Mouse (Mus musculus) lung, embryonic 15.5 days (tissue): ENCODE data around the gene Inf2. TPM values are rescaled to one million over a fixed set of nuclear protein-coding genes. Genes with fewer than 3 reads are reported as not detected.

ENCODE experiments used
- ATAC-seq: fragments of 200-750 bp; cut with Nextera tagmentation; 2 replicates; pipeline ENCODE4 v1.8.0; 2017; ENCODE audit warnings: moderate number of reproducible peaks, borderline replicate concordance; ENCODE audit not compliant: low FRiP score, low TSS enrichment; ENCODE audit errors: extremely low read depth
- H3K27ac ChIP-seq: fragments of 300-500 bp; sonication (generic); 2 replicates; pipeline ENCODE4 v1.5.1; 2015; ENCODE audit warnings: moderate library complexity, mild to moderate bottlenecking, inconsistent platforms
- H3K27me3 ChIP-seq: fragments of 300-500 bp; sonication (generic); 2 replicates; pipeline ENCODE4 v1.6.1; 2015; ENCODE audit warnings: inconsistent platforms
- H3K36me3 ChIP-seq: fragments of 300-500 bp; sonication (generic); 2 replicates; pipeline ENCODE4 v1.6.1; 2015; ENCODE audit warnings: inconsistent platforms
- H3K4me1 ChIP-seq: fragments of 300-500 bp; sonication (generic); 2 replicates; pipeline ENCODE4 v1.6.1; 2015; ENCODE audit warnings: inconsistent platforms
- H3K4me2 ChIP-seq: fragments of 300-500 bp; sonication (generic); 2 replicates; pipeline ENCODE4 v1.6.1; 2015; ENCODE audit warnings: inconsistent platforms, mild to moderate bottlenecking, moderate library complexity
- H3K4me3 ChIP-seq: fragments of 300-500 bp; sonication (generic); 2 replicates; pipeline ENCODE4 v1.5.1; 2015; ENCODE audit warnings: mild to moderate bottlenecking, inconsistent platforms
- H3K9ac ChIP-seq: fragments of 300-500 bp; sonication (generic); 2 replicates; pipeline ENCODE4 v1.6.1; 2015; ENCODE audit warnings: inconsistent platforms
- H3K9me3 ChIP-seq: fragments of 300-500 bp; sonication (generic); 2 replicates; pipeline ENCODE4 v1.6.1; 2016; ENCODE audit warnings: inconsistent platforms
- WGBS: fragments of 180-500 bp; shearing (Covaris S2); methylation state at CpG from one replicate; pipeline ENCODE4 v1.1.7; 2015; 5-methylcytosine and 5-hydroxymethylcytosine counted together
- polyA plus RNA-seq: library from polyadenylated mRNA; unstranded; fragments of >200 nt; fragmentation: Nextera tagmentation; extraction: Ambion mirVana; gene quantifications from 2 replicates; pipeline ENCODE4 v1.2.1, GENCODE M21; 2015

Inf2 gene
- polyA plus RNA-seq, 1 experiment from 2014 or later, result 3.7 TPM

- Histone ChIP-seq H3K9me3 (no peaks in the 10 kb centered on the region), H3K4me1 (peaks cover 50% of the 10 kb centered on the region), H3K36me3 (no peaks in the 10 kb centered on the region), H3K4me3 (no peak overlapping the region), H3K4me2 (no peak overlapping the region), H3K27ac (no peak overlapping the region), H3K9ac (no peak overlapping the region), H3K27me3 (no peaks in the 10 kb centered on the region)
- WGBS, result 6% methylated on average over 1 of the region's 1 CpGs
- ATAC-seq, result no peak
Observed at GRCm38 (mm10) chr12:112631472-112631871, 42.9 kb downstream of the Inf2 start.

- H3K27me3 ChIP-seq, result no peaks in the 10 kb centered on the region
- no peaks in the 10 kb centered on the region for H3K9me3 ChIP-seq
- no peak overlapping the region for H3K27ac ChIP-seq
- no peak overlapping the region for H3K4me3 ChIP-seq
- WGBS, result 45% methylated on average over 11 of the region's 11 CpGs
- no peak overlapping the region for H3K4me2 ChIP-seq
- no peaks in the 10 kb centered on the region for H3K36me3 ChIP-seq
- H3K4me1 ChIP-seq, result peaks cover 50% of the 10 kb centered on the region
- ATAC-seq, result no peak
- no peak overlapping the region for H3K9ac ChIP-seq
Observed at GRCm38 (mm10) chr12:112632084-112632777, 43.6 kb downstream of the Inf2 start.

- H3K4me1 ChIP-seq, result peaks cover 46% of the 10 kb centered on the region
- WGBS, result 63% methylated on average over 5 of the region's 5 CpGs
- no peak overlapping the region for H3K4me3 ChIP-seq
- H3K9ac ChIP-seq, result no peak overlapping the region
- no peaks in the 10 kb centered on the region for H3K36me3 ChIP-seq
- H3K27me3 ChIP-seq, result no peaks in the 10 kb centered on the region
- H3K4me2 ChIP-seq, result no peak overlapping the region
- no peak overlapping the region for H3K27ac ChIP-seq
- no peaks in the 10 kb centered on the region for H3K9me3 ChIP-seq
- no peak for ATAC-seq
Observed at GRCm38 (mm10) chr12:112632907-112633306, 44.3 kb downstream of the Inf2 start.

- Histone ChIP-seq H3K36me3 (no peaks in the 10 kb centered on the region), H3K27me3 (no peaks in the 10 kb centered on the region), H3K9me3 (no peaks in the 10 kb centered on the region), H3K4me1 (peaks cover 38% of the 10 kb centered on the region), H3K4me2 (no peak overlapping the region), H3K4me3 (no peak overlapping the region), H3K9ac (no peak overlapping the region), H3K27ac (no peak overlapping the region)
- 51% methylated on average over 9 of the region's 9 CpGs for WGBS
- no peak for ATAC-seq
Observed at GRCm38 (mm10) chr12:112633686-112634085, 45.1 kb downstream of the Inf2 start.

- ATAC-seq, result no peak
- no peak overlapping the region for H3K4me2 ChIP-seq
- H3K4me3 ChIP-seq, result no peak overlapping the region
- peaks cover 6% of the 10 kb centered on the region; the same call in 1 of the 2 replicates for H3K4me1 ChIP-seq
- no peak overlapping the region for H3K9ac ChIP-seq
- H3K36me3 ChIP-seq, result no peaks in the 10 kb centered on the region
- WGBS, result 78% methylated on average over 10 of the region's 10 CpGs
- no peaks in the 10 kb centered on the region for H3K27me3 ChIP-seq
- no peaks in the 10 kb centered on the region for H3K9me3 ChIP-seq
- H3K27ac ChIP-seq, result no peak overlapping the region
Observed at GRCm38 (mm10) chr12:112639526-112639925, 50.9 kb downstream of the Inf2 start.

GRCm38 (mm10) chr12:112643126-112643525 is 54.5 kb downstream of the Inf2 start:
- no peak overlapping the region for H3K27ac ChIP-seq
- H3K9ac ChIP-seq, result no peak overlapping the region
- peaks cover 24% of the 10 kb centered on the region for H3K4me1 ChIP-seq
- no peak overlapping the region for H3K4me2 ChIP-seq
- WGBS, result 83% methylated on average over 6 of the region's 6 CpGs
- ATAC-seq, result no peak
- no peak overlapping the region for H3K4me3 ChIP-seq
- no peaks in the 10 kb centered on the region for H3K9me3 ChIP-seq
- peaks cover 6% of the 10 kb centered on the region; the same call in 1 of the 2 replicates for H3K36me3 ChIP-seq
- H3K27me3 ChIP-seq, result no peaks in the 10 kb centered on the region

- Histone ChIP-seq H3K4me2 (peak within 1 kb of the TSS; percentile 73), H3K27ac (peak within 1 kb of the TSS; percentile 83), H3K4me3 (peak within 1 kb of the TSS; percentile 71), H3K36me3 (peaks cover 16% of the 10 kb centered on the region; the same call in 1 of the 2 replicates), H3K9me3 (no peaks in the 10 kb centered on the region), H3K4me1 (peaks cover 24% of the 10 kb centered on the region), H3K9ac (peak within 1 kb of the TSS; percentile 76), H3K27me3 (no peaks in the 10 kb centered on the region)
- ATAC-seq, result peak; percentile 98
- WGBS, result under 1% methylated on average over 45 of the region's 46 CpGs
Observed at GRCm38 (mm10) chr12:112644180-112644854, 55.7 kb downstream of the Inf2 start, which contains the start of gene Siva1. Siva1 (plus strand) TSS chr12:112644679.

- Histone ChIP-seq H3K4me3 (peak overlapping the region; percentile 71), H3K27ac (peak overlapping the region; percentile 83), H3K4me2 (peak overlapping the region; percentile 73), H3K9ac (peak overlapping the region; percentile 76), H3K9me3 (no peaks in the 10 kb centered on the region), H3K4me1 (peaks cover 24% of the 10 kb centered on the region), H3K27me3 (no peaks in the 10 kb centered on the region), H3K36me3 (peaks cover 22% of the 10 kb centered on the region)
- under 1% methylated on average over 75 of the region's 75 CpGs for WGBS
- ATAC-seq, result no peak
Observed at GRCm38 (mm10) chr12:112644855-112645506, 56.4 kb downstream of the Inf2 start.

- Histone ChIP-seq H3K4me2 (peak overlapping the region; percentile 73), H3K9me3 (no peaks in the 10 kb centered on the region), H3K27ac (no peak overlapping the region), H3K27me3 (no peaks in the 10 kb centered on the region), H3K4me3 (peak overlapping the region; percentile 71), H3K9ac (0 out of 2 replicates have a peak overlapping the region, but pooled peaks have one; percentile 6), H3K4me1 (peaks cover 24% of the 10 kb centered on the region), H3K36me3 (peaks cover 30% of the 10 kb centered on the region)
- whole genome bisulfite sequencing, result 43% methylated on average over 6 of the region's 6 CpGs
- no peak for ATAC-seq
Observed at GRCm38 (mm10) chr12:112646139-112646538, 57.6 kb downstream of the Inf2 start.

- H3K4me2 ChIP-seq, result no peak overlapping the region
- no peaks in the 10 kb centered on the region for H3K9me3 ChIP-seq
- ATAC-seq, result no peak
- no peak overlapping the region for H3K9ac ChIP-seq
- H3K27me3 ChIP-seq, result no peaks in the 10 kb centered on the region
- H3K27ac ChIP-seq, result no peak overlapping the region
- peaks cover 29% of the 10 kb centered on the region for H3K4me1 ChIP-seq
- H3K36me3 ChIP-seq, result peaks cover 45% of the 10 kb centered on the region
- no peak overlapping the region for H3K4me3 ChIP-seq
- 93% methylated on average over 5 of the region's 5 CpGs for WGBS
Observed at GRCm38 (mm10) chr12:112648081-112648480, 59.5 kb downstream of the Inf2 start.

- H3K9ac ChIP-seq, result no peak overlapping the region
- H3K36me3 ChIP-seq, result peaks cover 82% of the 10 kb centered on the region
- no peaks in the 10 kb centered on the region for H3K9me3 ChIP-seq
- H3K4me3 ChIP-seq, result no peak overlapping the region
- H3K4me1 ChIP-seq, result peaks cover 6% of the 10 kb centered on the region
- H3K27me3 ChIP-seq, result no peaks in the 10 kb centered on the region
- H3K27ac ChIP-seq, result peak overlapping the region; percentile 49; the same call in 1 of the 2 replicates
- WGBS, result 57% methylated on average over 5 of the region's 5 CpGs
- no peak overlapping the region for H3K4me2 ChIP-seq
- ATAC-seq, result no peak
Observed at GRCm38 (mm10) chr12:112651778-112652439, 63.3 kb downstream of the Inf2 start.
